Mouse (Mus musculus) heart, embryonic 11.5 days (tissue): Measurements from ENCODE around the gene Nnmt. TPM values are rescaled to one million over a fixed set of nuclear protein-coding genes. Genes with fewer than 3 reads are reported as not detected.

Experiments used
- ATAC-seq: fragments of 200-750 bp; cut with Nextera tagmentation; replicated peaks from 2 replicates; pipeline ENCODE4 v1.8.0; 2017; ENCODE audit warnings: moderate library complexity; ENCODE audit not compliant: insufficient number of reproducible peaks, low FRiP score, low TSS enrichment
- H3K27ac ChIP-seq: fragments of 300-500 bp; sonication (generic); 2 replicates; pipeline ENCODE4 v1.5.1; 2014; ENCODE audit warnings: mild to moderate bottlenecking, low read depth, low read length
- H3K27me3 ChIP-seq: fragments of 300-500 bp; sonication (generic); 2 replicates; pipeline ENCODE4 v1.6.1; 2014; ENCODE audit warnings: mild to moderate bottlenecking, low read length, mixed read lengths; ENCODE audit not compliant: control insufficient read depth, insufficient read depth
- H3K36me3 ChIP-seq: fragments of 300-500 bp; sonication (generic); 2 replicates; pipeline ENCODE4 v1.6.1; 2014; ENCODE audit warnings: mild to moderate bottlenecking, low read length, moderate library complexity, mixed read lengths; ENCODE audit not compliant: control insufficient read depth, insufficient read depth
- H3K4me1 ChIP-seq: fragments of 300-500 bp; sonication (generic); 2 replicates; pipeline ENCODE4 v1.6.1; 2014; ENCODE audit warnings: low read length; ENCODE audit not compliant: control insufficient read depth, insufficient read depth
- H3K4me2 ChIP-seq: fragments of 300-500 bp; sonication (generic); 2 replicates; pipeline ENCODE4 v1.6.1; 2014; ENCODE audit warnings: mild to moderate bottlenecking, moderate library complexity
- H3K4me3 ChIP-seq: fragments of 300-500 bp; sonication (generic); 2 replicates; pipeline ENCODE4 v1.5.1; 2014; ENCODE audit warnings: low read depth, low read length
- H3K9ac ChIP-seq: fragments of 300-500 bp; sonication (generic); 2 replicates; pipeline ENCODE4 v1.6.1; 2014; ENCODE audit warnings: mild to moderate bottlenecking, low read depth, low read length, moderate library complexity
- H3K9me3 ChIP-seq: fragments of 300-500 bp; sonication (generic); replicated peaks from 2 replicates; pipeline ENCODE4 v1.6.1; 2016; ENCODE audit warnings: low read length; ENCODE audit not compliant: control insufficient read depth
- WGBS: fragments of 180-500 bp; shearing (Covaris S2); extraction: QIAGEN DNeasy Blood & Tissue Kit; methylation state at CpG from one replicate; pipeline ENCODE4 v1.1.7; 2014; ENCODE audit not compliant: insufficient replicate concordance; 5-methylcytosine and 5-hydroxymethylcytosine counted together
- polyA plus RNA-seq: library from polyadenylated mRNA; unstranded; fragments of >200 nt; fragmentation: Nextera tagmentation; extraction: Ambion mirVana; gene quantifications from 2 replicates; pipeline ENCODE4 v1.2.1, GENCODE M21; 2014

Gene Nnmt
- polyA plus RNA-seq, 1 experiment from 2014 or later, result 3.4 TPM

DNA sequence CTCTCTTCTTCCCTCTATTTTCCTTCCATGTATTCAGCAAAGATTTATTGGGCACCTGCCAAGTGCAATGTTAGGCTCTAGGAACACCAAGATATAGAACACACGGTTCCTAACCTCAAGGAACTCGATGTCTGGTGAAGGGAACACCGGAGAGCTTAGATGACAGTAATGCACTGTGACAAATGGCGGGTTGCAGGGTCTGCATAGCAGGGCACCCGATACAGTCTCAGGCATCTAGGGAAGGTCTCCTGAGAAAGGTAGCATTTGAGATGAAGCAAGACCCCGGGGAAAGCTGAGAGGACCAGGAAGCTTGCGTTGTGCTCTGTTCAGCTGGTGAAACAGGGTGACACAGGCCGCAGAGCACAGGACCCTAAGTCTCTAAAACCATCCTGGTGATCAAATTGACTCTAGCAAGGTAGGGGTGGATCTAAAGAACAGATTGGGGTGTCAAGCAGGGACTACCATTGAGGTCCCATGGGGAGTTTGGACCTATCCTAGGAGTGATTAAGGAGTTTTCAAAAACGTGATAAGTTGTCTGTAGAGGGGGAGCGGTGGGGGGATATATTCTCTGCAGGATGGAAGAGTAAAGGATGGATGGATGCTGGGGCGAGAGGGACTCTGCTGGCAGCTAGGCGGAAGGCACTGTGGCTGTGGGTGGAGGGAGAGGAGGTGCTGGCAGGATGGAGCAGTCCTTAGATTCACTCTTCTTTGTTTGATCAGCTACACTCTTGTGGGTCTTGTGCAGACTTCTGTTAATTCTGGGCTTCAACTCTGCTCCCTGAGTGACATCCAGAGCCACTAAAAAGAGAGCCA lies 43.5 kb upstream of the Nnmt start:
- H3K9me3 ChIP-seq, result peaks cover 4% of the 10 kb centered on the region; the same call in 1 of the 2 replicates
- no peak overlapping the region for H3K4me3 ChIP-seq
- no peak overlapping the region for H3K27ac ChIP-seq
- no peaks in the 10 kb centered on the region for H3K36me3 ChIP-seq
- H3K4me1 ChIP-seq, result 0 out of 2 replicates have a peak, but pooled peaks cover 4% of the 10 kb centered on the region
- WGBS, result 50% methylated on average over 12 of the region's 12 CpGs
- no peak overlapping the region for H3K9ac ChIP-seq
- no peak for ATAC-seq
- peaks cover 11% of the 10 kb centered on the region for H3K27me3 ChIP-seq
- H3K4me2 ChIP-seq, result peak overlapping the region; percentile 57

- H3K4me2 ChIP-seq, result no peak overlapping the region
- H3K4me1 ChIP-seq, result 0 out of 2 replicates have a peak, but pooled peaks cover 4% of the 10 kb centered on the region
- no peak overlapping the region for H3K9ac ChIP-seq
- H3K36me3 ChIP-seq, result no peaks in the 10 kb centered on the region
- no peak overlapping the region for H3K27ac ChIP-seq
- no peak overlapping the region for H3K4me3 ChIP-seq
- WGBS, result 36% methylated on average over 10 of the region's 10 CpGs
- peaks cover 11% of the 10 kb centered on the region for H3K27me3 ChIP-seq
- ATAC-seq, result no peak
- peaks cover 4% of the 10 kb centered on the region; the same call in 1 of the 2 replicates for H3K9me3 ChIP-seq
Measured at GRCm38 (mm10) chr9:48647648-48648284, 42.8 kb upstream of the Nnmt start.

DNA sequence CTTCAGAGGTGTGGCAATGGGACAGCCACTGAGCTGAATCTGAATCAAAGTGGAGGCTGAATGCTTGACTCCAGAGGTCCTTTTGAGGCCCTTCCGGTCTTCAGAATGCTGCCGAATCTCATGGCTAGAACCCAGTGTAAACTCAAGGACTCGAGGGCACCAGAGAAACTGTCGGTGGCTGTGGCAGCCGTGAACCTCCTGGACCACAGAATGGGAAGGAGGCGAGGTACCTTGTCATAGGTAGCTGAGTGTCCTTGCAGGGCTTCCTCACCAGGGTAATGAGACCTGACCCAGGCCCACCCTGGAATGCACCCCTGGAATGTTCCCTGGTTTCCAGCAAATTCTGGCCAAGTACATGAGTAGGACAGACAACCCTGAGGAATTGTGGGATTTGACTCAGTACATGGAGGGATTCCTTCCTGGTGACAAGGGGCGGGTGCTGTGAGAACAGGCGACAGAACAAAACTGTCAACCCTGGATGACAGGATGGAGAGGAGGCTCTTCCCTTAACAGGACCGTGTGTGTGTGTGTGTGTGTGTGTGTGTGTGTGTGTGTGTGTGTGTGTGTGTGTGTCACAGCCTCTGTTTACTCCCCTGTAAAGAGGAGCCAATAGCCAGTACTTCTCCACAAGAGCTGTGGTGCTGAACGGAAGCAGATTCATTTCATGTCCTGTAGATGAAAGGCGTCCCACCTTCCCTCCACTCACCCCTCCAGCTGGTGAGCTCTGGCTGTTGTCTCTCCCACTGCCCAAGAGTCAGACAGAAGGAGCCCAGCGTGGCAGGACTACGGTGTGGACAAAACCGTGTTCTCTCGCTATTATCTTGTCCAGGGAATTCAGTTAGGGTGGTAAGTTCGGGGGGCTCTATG lies 42.1 kb upstream of the Nnmt start:
- no peak overlapping the region for H3K27ac ChIP-seq
- no peak for ATAC-seq
- H3K4me2 ChIP-seq, result no peak overlapping the region
- H3K9me3 ChIP-seq, result peaks cover 4% of the 10 kb centered on the region; the same call in 1 of the 2 replicates
- no peak overlapping the region for H3K9ac ChIP-seq
- H3K36me3 ChIP-seq, result no peaks in the 10 kb centered on the region
- H3K27me3 ChIP-seq, result peaks cover 11% of the 10 kb centered on the region
- H3K4me1 ChIP-seq, result 0 out of 2 replicates have a peak, but pooled peaks cover 4% of the 10 kb centered on the region
- H3K4me3 ChIP-seq, result no peak overlapping the region
- 56% methylated on average over 16 of the region's 16 CpGs for WGBS

DNA sequence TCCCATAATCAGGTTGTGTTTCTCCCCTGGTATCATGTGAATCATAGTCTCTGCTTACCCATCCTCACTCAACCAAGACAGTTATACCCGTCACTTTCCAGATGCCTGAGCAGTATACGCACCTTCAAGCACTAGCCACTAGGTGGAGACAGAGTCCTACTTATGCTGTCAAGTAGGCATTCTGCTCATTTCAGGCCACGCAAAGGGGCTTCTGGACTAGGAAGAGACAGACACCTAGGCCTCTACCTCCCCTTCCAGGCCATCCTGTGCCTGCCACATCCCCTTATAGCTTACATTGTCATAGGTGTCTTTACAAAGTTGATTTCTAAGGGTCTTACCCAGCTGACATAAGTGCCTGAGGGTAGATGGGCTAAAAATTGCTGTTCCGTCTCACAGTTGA lies 41.3 kb upstream of the Nnmt start:
- WGBS, result 23% methylated on average over 4 of the region's 4 CpGs
- H3K4me1 ChIP-seq, result 0 out of 2 replicates have a peak, but pooled peaks cover 4% of the 10 kb centered on the region
- H3K9me3 ChIP-seq, result peaks cover 4% of the 10 kb centered on the region; the same call in 1 of the 2 replicates
- no peaks in the 10 kb centered on the region for H3K36me3 ChIP-seq
- no peak for ATAC-seq
- peaks cover 11% of the 10 kb centered on the region for H3K27me3 ChIP-seq
- H3K4me3 ChIP-seq, result no peak overlapping the region
- H3K9ac ChIP-seq, result no peak overlapping the region
- no peak overlapping the region for H3K4me2 ChIP-seq
- no peak overlapping the region for H3K27ac ChIP-seq

- Histone ChIP-seq H3K4me1 (0 out of 2 replicates have a peak, but pooled peaks cover 4% of the 10 kb centered on the region), H3K9ac (no peak overlapping the region), H3K27me3 (peaks cover 11% of the 10 kb centered on the region), H3K36me3 (no peaks in the 10 kb centered on the region), H3K4me3 (no peak overlapping the region), H3K9me3 (peaks cover 4% of the 10 kb centered on the region; the same call in 1 of the 2 replicates), H3K4me2 (no peak overlapping the region), H3K27ac (no peak overlapping the region)
- WGBS, result 54% methylated on average over 4 of the region's 4 CpGs
- ATAC-seq, result no peak
Measured at GRCm38 (mm10) chr9:48645648-48646126, 40.7 kb upstream of the Nnmt start.

DNA sequence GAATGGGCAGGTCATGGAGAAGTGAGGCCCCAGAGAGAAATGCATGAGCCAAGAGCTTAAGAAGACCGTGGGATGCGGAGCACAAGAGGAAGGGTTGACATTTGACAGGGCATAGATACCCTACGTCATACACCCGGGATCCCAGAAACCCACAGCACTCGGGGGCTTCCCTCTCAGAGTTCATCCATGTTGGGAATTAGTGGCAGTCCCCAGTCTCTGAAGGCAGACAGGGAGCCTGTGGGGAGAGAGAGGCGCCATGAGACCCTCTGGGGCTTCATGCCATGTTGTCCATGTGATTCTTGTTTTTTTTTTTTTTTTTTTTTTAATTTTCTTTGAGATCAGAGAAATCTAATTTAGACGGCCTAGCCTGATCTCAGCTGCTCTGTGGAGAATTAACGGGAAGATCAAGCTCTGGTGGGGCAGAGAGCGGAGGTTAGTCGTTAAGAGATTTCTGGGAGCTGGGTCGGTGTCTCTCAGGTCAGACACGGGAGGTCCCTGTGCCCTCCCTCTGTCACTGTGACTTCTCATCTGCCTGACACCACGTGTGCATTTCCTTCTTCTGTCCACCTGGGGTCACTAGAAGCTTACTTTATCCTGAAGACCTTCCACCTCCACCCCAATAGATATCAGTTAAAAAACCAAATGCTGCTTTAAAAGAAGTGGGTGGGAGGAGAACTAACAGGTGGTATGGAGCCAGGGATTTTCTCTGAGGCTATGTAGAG lies 40.1 kb upstream of the Nnmt start:
- no peak overlapping the region for H3K4me3 ChIP-seq
- 41% methylated on average over 13 of the region's 13 CpGs for WGBS
- H3K27me3 ChIP-seq, result peaks cover 11% of the 10 kb centered on the region
- no peak overlapping the region for H3K4me2 ChIP-seq
- no peak for ATAC-seq
- no peak overlapping the region for H3K27ac ChIP-seq
- peaks cover 4% of the 10 kb centered on the region; the same call in 1 of the 2 replicates for H3K9me3 ChIP-seq
- H3K4me1 ChIP-seq, result 0 out of 2 replicates have a peak, but pooled peaks cover 4% of the 10 kb centered on the region
- no peak overlapping the region for H3K9ac ChIP-seq
- no peaks in the 10 kb centered on the region for H3K36me3 ChIP-seq

GRCm38 (mm10) chr9:48644376-48644775 lies 39.4 kb upstream of the Nnmt start:
- Histone ChIP-seq H3K4me1 (0 out of 2 replicates have a peak, but pooled peaks cover 4% of the 10 kb centered on the region), H3K4me2 (no peak overlapping the region), H3K9ac (no peak overlapping the region), H3K27ac (no peak overlapping the region), H3K36me3 (no peaks in the 10 kb centered on the region), H3K4me3 (no peak overlapping the region), H3K9me3 (peaks cover 4% of the 10 kb centered on the region; the same call in 1 of the 2 replicates), H3K27me3 (peaks cover 11% of the 10 kb centered on the region)
- ATAC-seq, result no peak
- WGBS, result 83% methylated on average over 3 of the region's 3 CpGs
